Mouse (Mus musculus): ENCODE measurements at regions not wholly inside any gene's neighbourhood (a gene's known extent, or its start where the extent isn't known, plus 50 kb on each side); places are given as distances from the start of the nearest gene placed in this dataset.

DNA sequence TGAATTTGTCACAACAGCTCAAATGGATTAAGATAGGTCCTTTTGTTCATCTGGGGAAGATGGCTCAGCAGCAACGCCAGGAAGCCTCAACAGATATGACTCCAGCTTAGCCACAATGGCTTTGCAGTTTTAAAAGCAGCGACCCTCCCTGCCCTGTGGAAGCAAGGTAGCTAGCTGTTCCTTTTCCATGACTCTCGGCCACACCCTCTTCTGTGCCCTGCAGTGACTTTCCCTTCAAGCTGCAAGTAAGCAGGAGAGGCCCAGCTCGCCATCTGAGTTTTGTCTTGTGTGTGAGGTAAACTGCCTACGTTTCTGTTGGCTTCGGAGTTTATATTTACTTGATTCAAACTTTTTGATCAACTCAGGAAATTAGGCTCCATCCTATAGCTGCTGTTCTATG is 62.1 kb upstream of the Tgif1 start:
- 66% methylated on average over 6 of the region's 6 CpGs for WGBS
- no peak overlapping the region for H3K27ac ChIP-seq
- no peak overlapping the region for H3K4me3 ChIP-seq
- ATAC-seq (replicated peaks; ENCODE audit: insufficient number of reproducible peaks, insufficient read depth, low FRiP score, low read depth), result no peak
- no peaks in the 10 kb centered on the region for H3K4me1 ChIP-seq (replicated peaks)
- H3K9ac ChIP-seq, result no peak overlapping the region
- H3K4me2 ChIP-seq, result no peak overlapping the region
- H3K9me3 ChIP-seq (replicated peaks), result no peaks in the 10 kb centered on the region
- H3K36me3 ChIP-seq, result no peaks in the 10 kb centered on the region
- H3K27me3 ChIP-seq, result no peaks in the 10 kb centered on the region

DNA sequence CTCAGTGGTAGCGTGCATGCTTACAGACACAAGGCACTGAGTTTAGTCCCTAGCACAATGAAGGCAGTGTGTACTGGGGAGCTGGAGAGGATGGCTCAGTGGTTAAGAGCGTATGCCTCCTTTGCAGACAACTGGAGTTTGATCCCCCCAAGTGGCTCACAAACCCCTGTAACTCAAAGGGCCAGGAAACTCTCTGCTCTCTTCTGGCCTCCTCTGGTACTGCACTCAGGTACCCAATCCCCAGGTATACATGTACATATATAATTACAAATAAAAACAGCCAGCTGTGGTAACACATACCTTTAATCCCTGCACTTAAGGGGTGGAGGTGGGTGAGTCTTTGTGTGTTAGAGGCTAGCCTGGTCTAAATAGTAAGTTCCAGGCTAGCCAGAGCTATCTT is 56.9 kb upstream of the Tgif1 start:
- no peaks in the 10 kb centered on the region for H3K4me1 ChIP-seq (replicated peaks)
- H3K9me3 ChIP-seq (replicated peaks), result no peaks in the 10 kb centered on the region
- 79% methylated on average over 2 of the region's 2 CpGs for WGBS
- no peaks in the 10 kb centered on the region for H3K27me3 ChIP-seq
- H3K27ac ChIP-seq, result no peak overlapping the region
- no peak overlapping the region for H3K4me3 ChIP-seq
- H3K4me2 ChIP-seq, result no peak overlapping the region
- H3K9ac ChIP-seq, result no peak overlapping the region
- no peaks in the 10 kb centered on the region for H3K36me3 ChIP-seq
- no peak for ATAC-seq (replicated peaks; ENCODE audit: insufficient number of reproducible peaks, insufficient read depth, low FRiP score, low read depth)

DNA sequence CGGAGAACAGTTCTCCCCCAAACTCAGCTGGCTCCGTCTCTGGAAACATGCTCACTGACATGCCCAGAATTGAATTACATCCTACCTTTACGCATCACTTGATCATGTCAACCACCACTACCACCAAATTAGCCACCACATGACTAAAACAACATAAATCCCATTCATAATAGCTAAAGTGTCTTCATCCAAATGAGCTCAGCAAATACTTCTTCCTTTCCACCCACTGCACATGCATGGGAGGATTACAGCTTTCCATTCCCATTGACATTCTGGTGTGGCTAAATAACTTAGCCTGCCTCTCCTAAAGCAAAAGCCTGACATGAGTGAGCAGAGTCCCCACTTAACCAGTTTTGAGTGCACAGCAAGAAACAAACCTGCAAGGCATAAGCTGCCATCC is 56.2 kb upstream of the Tgif1 start:
- no peak overlapping the region for H3K4me3 ChIP-seq

DNA sequence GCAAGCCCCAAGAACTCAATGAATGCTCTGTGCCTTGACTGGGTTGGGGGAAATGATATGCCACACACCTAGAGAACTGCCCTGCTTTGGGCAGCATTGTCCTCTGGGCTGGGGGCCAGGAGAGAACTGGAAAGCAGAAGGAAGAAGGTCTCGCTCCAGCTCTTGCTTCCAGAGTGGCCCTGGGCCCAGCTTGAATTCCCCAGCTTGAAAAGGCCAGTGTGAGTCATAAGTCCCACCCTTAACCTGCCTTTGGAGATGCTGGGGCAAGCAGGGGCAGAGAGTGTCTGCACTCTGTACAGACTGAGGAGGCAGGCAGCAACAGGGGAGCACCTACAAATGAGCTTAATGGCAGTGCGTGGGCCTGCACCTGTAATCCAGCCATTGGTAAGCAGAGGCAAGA is 55.0 kb upstream of the Tgif1 start:
- no peak overlapping the region for H3K9ac ChIP-seq
- H3K4me3 ChIP-seq, result no peak overlapping the region
- H3K4me2 ChIP-seq, result no peak overlapping the region
- WGBS, result 71% methylated on average over 2 of the region's 2 CpGs
- H3K27me3 ChIP-seq, result no peaks in the 10 kb centered on the region
- H3K4me1 ChIP-seq (replicated peaks), result no peaks in the 10 kb centered on the region
- H3K36me3 ChIP-seq, result no peaks in the 10 kb centered on the region
- no peak for ATAC-seq (replicated peaks; ENCODE audit: insufficient number of reproducible peaks, insufficient read depth, low FRiP score, low read depth)
- H3K27ac ChIP-seq, result no peak overlapping the region
- no peaks in the 10 kb centered on the region for H3K9me3 ChIP-seq (replicated peaks)

More for the DNA sequence above, 56.2 kb upstream of the Tgif1 start:
- WGBS, result 75% methylated on average over 3 of the region's 3 CpGs
- Histone ChIP-seq H3K4me2 (no peak overlapping the region), H3K9ac (no peak overlapping the region), H3K27me3 (no peaks in the 10 kb centered on the region), H3K9me3 (replicated peaks) (no peaks in the 10 kb centered on the region), H3K4me1 (replicated peaks) (no peaks in the 10 kb centered on the region), H3K27ac (no peak overlapping the region), H3K36me3 (no peaks in the 10 kb centered on the region)
- no peak for ATAC-seq (replicated peaks; ENCODE audit: insufficient number of reproducible peaks, insufficient read depth, low FRiP score, low read depth)

Data from heart, embryonic 15.5 days (tissue).